Mouse (Mus musculus) megakaryocyte, embryonic 14.5 days (primary cell): ENCODE data around the gene Unc5b. TPM values are rescaled to one million over a fixed set of nuclear protein-coding genes. Genes with fewer than 3 reads are reported as not detected.
"Not testable (repeated sequence)": the region's sequence is repeated elsewhere in the genome, so short reads cannot be mapped to it uniquely, and the experiment has no call there.

Experiments used
- H3K27me3 ChIP-seq: replicated peaks from 2 replicates; pipeline ENCODE3; 2012; ENCODE audit warnings: inconsistent platforms
- H3K36me3 ChIP-seq: replicated peaks from 2 replicates; pipeline ENCODE3; 2012; ENCODE audit warnings: low read length, inconsistent platforms, mixed read lengths
- H3K4me1 ChIP-seq: 2 replicates; pipeline ENCODE4 v1.6.1; 2012; ENCODE audit warnings: inconsistent platforms
- H3K4me3 ChIP-seq: replicated peaks from 2 replicates; pipeline ENCODE3; 2012; ENCODE audit warnings: moderate library complexity, mild to moderate bottlenecking, inconsistent platforms
- H3K9me3 ChIP-seq: 2 replicates; pipeline ENCODE4 v1.6.1; 2012; ENCODE audit warnings: inconsistent platforms
- FLI1 ChIP-seq: IDR thresholded peaks from 2 replicates; pipeline ENCODE4 v1.6.1; 2012; ENCODE audit warnings: low read length, inconsistent platforms, mixed read lengths
- GATA1 ChIP-seq: IDR thresholded peaks from 3 replicates; pipeline ENCODE4 v1.6.1; 2012; ENCODE audit warnings: mixed read lengths, low read length, inconsistent platforms, borderline replicate concordance
- polyA plus RNA-seq: library from polyadenylated mRNA; stranded (reverse); fragments of >175 nt; gene quantifications from 2 replicates; pipeline ENCODE4 v1.2.3, GENCODE M21; 2012; ENCODE audit warnings: low replicate concordance; ENCODE audit not compliant: insufficient read depth

Unc5b gene
- 0.02 TPM in 1 of 2 replicates, not detected in the other for polyA plus RNA-seq

DNA sequence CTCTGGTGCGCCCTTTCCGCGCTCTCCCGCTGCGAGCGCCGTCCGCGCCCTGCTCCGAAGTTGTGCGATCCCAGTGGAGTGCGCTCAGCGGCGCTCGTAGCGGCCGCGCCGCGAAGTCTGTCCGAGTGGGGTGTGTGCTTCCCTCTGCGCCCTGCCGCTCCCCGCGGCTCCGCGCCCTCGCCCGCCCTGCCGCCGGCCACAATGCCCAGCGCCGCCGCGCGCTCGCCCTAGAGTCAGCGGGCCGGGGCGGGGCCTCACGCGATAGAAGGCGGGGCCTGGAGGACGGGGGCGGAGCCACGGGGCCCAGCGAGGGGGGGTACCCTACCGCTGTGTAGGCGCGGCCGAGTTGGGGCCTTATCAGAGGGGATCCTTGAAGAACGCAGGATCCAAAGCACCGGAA lies at the start of gene Unc5b:
Gene Unc5b, minus strand, starts transcription at position 203 of the 400 bp plus-strand sequence.
- TF ChIP-seq GATA1 (no peak), FLI1 (no peak)
- H3K27me3 ChIP-seq = peaks cover 95% of the 10 kb centered on the region

DNA sequence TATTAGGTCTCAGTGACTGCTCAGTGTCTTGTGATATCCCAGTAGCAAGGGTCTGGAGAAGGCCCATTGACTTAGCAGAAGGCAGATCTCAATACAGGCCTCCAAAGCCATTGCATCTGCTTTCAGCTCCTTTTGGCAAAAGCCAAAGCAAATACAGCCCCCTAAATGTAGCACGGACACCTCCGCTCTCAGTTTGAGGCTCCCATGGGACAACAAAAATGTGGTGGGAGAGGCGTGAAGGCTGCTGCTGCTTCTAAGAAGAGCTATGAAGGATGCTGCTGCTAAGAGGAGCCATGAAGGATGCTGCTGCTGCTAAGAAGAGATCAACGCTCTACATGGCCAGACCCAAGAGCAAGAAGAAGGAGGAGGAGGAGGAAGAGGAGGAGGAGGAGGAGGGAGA lies 48.4 kb upstream of the Unc5b start:
- no peaks in the 10 kb centered on the region for H3K36me3 ChIP-seq
- no peaks in the 10 kb centered on the region for H3K4me1 ChIP-seq
- no peak overlapping the region for H3K4me3 ChIP-seq
- H3K9me3 ChIP-seq = peaks cover 9% of the 10 kb centered on the region
- TF ChIP-seq GATA1 (no peak), FLI1 (no peak)
- peaks cover 20% of the 10 kb centered on the region for H3K27me3 ChIP-seq

More for the DNA sequence above, at the start of gene Unc5b:
- Histone ChIP-seq H3K4me1 (peaks cover 41% of the 10 kb centered on the region), H3K9me3 (peaks cover 16% of the 10 kb centered on the region), H3K36me3 (no peaks in the 10 kb centered on the region), H3K4me3 (peak within 1 kb of the TSS; percentile 90)

DNA sequence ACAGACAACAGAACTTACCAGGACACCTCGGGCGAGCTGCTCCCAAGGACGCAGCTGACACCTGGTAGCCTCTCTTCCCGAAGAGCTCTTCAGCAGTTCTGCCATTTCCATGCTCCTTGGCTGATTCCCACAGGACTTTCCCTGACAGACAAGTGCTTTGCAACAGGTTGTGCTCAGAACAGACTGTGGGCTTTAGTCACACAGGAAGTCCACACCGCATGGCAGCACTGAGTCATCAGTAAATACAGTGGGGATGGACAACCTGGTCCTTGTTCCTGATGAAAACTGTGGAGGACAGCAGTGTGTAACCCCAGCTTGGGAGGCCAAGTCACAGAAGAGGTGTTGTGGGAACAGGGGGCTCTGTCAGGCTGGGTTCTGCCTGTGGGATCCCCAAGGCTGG lies 45.7 kb upstream of the Unc5b start:
- no peak for TF ChIP-seq GATA1
- TF ChIP-seq FLI1 = no peak
- peaks cover 15% of the 10 kb centered on the region for H3K27me3 ChIP-seq
- no peaks in the 10 kb centered on the region for H3K4me1 ChIP-seq
- peaks cover 11% of the 10 kb centered on the region for H3K9me3 ChIP-seq
- H3K36me3 ChIP-seq = no peaks in the 10 kb centered on the region
- H3K4me3 ChIP-seq = no peak overlapping the region

DNA sequence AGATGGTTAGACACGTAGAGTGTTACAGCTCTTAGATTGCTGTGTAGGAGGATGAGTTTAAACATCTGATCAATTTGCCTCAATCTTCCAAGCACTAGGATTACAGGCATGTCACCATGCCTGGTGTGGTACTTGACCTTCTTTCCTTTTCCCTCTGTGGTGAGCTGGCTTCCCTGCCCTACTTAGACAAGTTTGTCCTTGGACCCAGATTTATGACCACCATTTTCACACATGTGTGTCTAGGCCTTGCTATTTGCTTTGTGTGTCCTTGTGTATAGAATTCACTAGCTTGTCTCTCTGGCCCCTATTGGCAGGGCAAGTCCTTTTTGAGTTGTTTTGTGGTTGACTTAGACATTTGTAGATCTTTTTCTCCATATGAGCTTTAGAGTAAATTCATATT lies 43.6 kb upstream of the Unc5b start:
- Histone ChIP-seq H3K4me1 (no peaks in the 10 kb centered on the region), H3K4me3 (no peak overlapping the region), H3K9me3 (peaks cover 11% of the 10 kb centered on the region), H3K36me3 (no peaks in the 10 kb centered on the region), H3K27me3 (peaks cover 7% of the 10 kb centered on the region)
- no peak for TF ChIP-seq FLI1
- TF ChIP-seq GATA1 = no peak

DNA sequence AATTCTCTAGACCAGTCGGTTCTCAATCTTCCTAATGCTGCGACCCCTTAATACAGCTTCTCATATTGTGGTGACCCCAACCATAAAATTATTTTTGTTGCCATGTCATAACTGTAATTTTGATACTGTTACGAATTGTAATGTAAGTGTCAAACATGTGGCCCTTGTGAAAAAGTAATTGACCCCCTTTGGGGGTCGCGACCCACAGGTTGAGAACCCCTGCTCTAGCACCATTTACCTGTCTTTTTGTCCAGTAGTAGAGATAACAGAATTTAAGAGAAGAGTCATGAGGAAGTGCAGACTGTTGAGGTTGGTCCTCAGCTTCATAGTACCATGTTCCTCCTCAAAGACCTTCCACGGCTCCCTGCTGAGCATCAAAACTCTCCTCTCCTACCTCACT lies 31.9 kb upstream of the Unc5b start:
- no peaks in the 10 kb centered on the region for H3K36me3 ChIP-seq
- peaks cover 11% of the 10 kb centered on the region; the same call in 1 of the 2 replicates for H3K9me3 ChIP-seq
- no peak for TF ChIP-seq GATA1
- no peak for TF ChIP-seq FLI1
- H3K4me3 ChIP-seq = no peak overlapping the region
- no peaks in the 10 kb centered on the region for H3K4me1 ChIP-seq
- H3K27me3 ChIP-seq = peaks cover 36% of the 10 kb centered on the region

DNA sequence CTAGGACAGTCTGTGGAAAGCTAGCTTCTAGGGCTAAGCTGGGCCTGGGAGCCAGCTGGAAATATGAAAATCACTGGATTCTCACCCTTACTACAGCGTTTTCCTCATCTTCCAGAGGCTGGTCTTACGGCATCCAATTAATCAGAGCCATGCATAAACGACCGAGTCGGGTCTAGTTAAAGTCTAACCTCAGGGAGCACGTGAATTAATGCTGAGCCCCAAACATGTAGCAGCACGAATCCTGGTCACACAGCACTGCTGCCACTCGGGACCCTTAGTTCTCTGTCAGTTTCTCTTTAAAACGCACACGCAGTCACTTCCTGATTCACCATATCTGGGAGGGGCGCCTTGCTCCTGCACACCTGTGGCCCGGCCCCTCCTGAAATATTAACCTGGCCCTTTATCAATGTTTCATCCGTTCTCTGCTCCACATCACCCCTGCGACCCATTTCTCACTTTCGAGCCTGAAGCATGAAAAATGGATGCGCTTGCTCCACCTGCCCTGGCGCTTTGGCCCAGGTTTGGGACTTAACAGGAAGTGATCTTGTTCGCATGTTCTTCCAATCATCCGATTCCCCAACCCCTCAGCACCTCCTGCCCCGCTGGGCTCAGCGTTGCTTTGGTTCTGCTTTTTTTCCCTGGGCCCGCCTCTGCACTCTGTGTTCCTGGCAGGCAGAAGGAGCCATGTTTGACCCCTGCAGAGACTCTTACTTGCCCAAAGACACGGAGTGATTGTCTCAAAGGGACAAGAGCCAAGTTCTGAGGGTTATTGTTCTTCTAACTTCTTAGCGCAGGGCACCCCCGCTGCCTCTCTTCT lies 31.3 kb upstream of the Unc5b start:
- H3K4me3 ChIP-seq = no peak overlapping the region
- H3K36me3 ChIP-seq = no peaks in the 10 kb centered on the region
- H3K4me1 ChIP-seq = no peaks in the 10 kb centered on the region
- H3K9me3 ChIP-seq = peaks cover 5% of the 10 kb centered on the region; the same call in 1 of the 2 replicates
- TF ChIP-seq FLI1 = no peak
- TF ChIP-seq GATA1 = no peak
- peaks cover 38% of the 10 kb centered on the region for H3K27me3 ChIP-seq

DNA sequence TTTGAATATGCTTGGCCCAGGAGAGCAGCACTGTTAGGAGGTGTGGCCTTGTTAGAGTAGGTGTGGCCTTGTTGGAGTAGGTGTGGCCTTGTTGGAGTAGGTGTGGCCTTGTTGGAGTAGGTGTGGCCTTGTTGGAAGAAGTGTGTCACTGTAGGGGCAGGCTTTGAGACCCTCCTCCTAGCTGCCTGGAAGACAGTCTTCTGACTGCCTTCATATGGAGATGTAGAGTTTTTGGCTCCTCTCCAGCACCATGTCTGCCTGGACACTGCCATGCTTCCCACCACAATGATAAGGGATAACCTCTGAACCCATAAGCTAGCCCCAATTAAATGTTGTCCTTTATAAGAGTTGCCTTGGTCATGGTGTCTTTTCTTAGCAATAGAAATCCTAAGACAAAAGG lies 13.9 kb upstream of the Unc5b start:
- not testable (repeated sequence) for H3K36me3 ChIP-seq, H3K4me1 ChIP-seq, H3K4me3 ChIP-seq
- peaks cover 29% of the 10 kb centered on the region for H3K9me3 ChIP-seq
- peaks cover 14% of the 10 kb centered on the region for H3K27me3 ChIP-seq

DNA sequence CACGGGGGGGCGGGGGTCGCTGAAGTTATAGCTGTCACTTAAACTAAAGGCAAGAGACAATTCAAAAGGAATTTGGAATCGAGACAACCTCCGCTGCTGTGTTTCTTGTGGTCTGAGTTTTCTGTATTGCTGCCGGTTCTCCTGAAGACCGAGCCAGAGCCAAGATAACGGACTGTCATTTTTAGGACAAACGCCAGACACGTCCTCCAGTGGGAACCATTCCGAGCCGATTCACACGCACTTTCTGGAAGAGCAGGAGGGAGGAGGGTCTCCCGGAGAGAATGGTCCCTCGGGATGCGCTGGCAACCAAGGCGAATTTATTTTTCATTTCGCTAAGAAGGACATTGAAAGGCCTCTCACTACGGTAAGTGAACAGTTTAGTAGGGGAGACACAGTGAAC lies 7.4 kb upstream of the Unc5b start:
- no peaks in the 10 kb centered on the region for H3K36me3 ChIP-seq
- peaks cover 54% of the 10 kb centered on the region for H3K27me3 ChIP-seq
- H3K9me3 ChIP-seq = no peaks in the 10 kb centered on the region
- H3K4me1 ChIP-seq = peaks cover 17% of the 10 kb centered on the region; the same call in 1 of the 2 replicates
- no peak overlapping the region for H3K4me3 ChIP-seq
- TF ChIP-seq GATA1 = no peak
- no peak for TF ChIP-seq FLI1

DNA sequence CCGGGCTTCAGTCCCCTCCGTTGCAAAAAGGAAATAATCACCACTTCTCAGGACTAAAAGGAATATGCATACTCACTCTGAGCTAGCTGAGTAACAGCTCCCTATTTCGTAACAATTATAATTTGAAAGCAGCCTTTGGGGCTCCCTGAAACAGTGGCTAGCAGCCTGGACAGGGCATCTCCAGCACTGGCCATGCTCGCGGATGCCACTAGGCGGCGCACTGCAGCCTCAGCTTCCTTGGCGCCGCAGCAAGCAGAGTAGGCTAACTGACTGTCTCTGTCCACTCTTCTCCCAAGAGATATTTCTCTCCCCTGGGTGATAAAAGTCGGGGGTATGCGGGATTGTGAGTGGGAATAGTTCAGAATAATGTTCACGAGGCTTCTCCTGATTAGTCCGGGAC lies 3.6 kb upstream of the Unc5b start:
- Histone ChIP-seq H3K4me3 (no peak overlapping the region), H3K9me3 (peaks cover 9% of the 10 kb centered on the region; the same call in 1 of the 2 replicates), H3K36me3 (no peaks in the 10 kb centered on the region), H3K27me3 (peaks cover 84% of the 10 kb centered on the region), H3K4me1 (peaks cover 39% of the 10 kb centered on the region)
- TF ChIP-seq FLI1 (no peak), GATA1 (no peak)

DNA sequence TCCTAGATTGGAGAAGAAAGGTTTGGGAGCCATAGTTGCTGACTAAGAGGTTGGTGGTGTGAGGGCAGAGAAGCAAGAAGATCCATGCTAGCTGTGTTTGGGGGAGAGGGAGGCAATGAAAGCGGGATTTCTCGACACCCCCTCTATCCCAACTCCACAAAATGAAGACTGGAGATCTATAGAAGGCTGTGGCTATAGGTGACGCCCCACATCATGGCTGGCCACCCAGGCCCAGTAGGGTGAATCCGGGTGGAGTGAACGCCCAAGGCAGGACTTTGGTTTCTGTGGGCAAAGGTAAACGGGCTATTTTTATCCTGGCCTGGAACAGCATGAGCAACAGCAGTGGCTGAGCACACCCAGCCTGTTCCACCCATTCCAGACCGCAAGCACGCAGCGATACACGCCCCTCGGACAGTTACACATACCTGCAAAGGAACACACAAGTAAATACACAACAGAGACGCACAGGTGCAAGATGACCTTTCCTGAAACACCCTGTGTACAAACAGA lies 1.3 kb upstream of the Unc5b start:
- Histone ChIP-seq H3K27me3 (peaks cover 94% of the 10 kb centered on the region), H3K36me3 (no peaks in the 10 kb centered on the region), H3K4me3 (no peak overlapping the region), H3K9me3 (peaks cover 13% of the 10 kb centered on the region), H3K4me1 (peaks cover 42% of the 10 kb centered on the region)
- no peak for TF ChIP-seq GATA1
- no peak for TF ChIP-seq FLI1

DNA sequence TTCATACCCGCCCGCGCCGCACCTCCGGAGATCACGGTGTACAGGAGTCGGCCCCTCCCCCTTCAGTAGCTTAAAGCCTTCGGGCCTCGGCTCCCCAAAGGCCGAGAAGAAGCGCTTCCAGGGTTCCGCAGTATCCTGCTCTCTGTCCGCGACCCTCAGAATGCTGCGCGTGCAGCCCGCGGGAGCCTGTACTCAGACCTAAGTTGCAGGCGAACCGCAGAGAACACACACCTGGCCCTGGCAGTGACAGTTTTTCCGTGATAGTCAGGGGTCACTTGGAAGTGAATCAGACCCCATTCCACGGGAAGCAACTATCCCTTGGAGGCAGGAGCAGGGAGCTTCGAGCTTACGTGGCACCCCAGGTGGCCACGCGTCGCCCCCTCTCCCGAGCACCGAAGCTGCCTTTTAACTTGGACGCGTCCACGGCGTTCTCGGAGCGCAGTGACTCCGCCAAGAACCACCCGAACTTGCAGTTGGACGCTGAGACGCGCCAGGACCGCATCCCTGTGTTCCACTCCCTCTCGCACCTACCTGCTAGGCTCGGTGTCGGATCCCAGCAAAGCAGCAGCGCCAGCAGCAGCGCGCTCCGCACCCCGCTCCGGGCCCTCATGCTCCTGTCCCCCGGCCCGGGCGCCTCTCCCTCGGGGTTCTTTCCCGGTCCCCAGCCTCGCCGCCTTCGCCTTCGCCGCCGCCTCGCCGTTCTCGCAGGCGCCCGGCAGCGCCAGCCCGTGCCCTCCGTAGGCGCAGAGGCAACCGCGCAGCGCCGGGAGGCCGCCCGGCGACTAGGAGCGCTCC lies 628 bp downstream of the Unc5b start:
- Histone ChIP-seq H3K4me3 (peak overlapping the region; percentile 90), H3K27me3 (peaks cover 98% of the 10 kb centered on the region), H3K36me3 (no peaks in the 10 kb centered on the region), H3K9me3 (peaks cover 16% of the 10 kb centered on the region), H3K4me1 (peaks cover 42% of the 10 kb centered on the region)
- no peak for TF ChIP-seq FLI1
- no peak for TF ChIP-seq GATA1
